Mouse (Mus musculus) common myeloid progenitor, adult 5-6 weeks (primary cell): Measurements from ENCODE around the gene Farp2. TPM values are rescaled to one million over a fixed set of nuclear protein-coding genes. Genes with fewer than 3 reads are reported as not detected.
"Not testable (repeated sequence)": the region's sequence is repeated elsewhere in the genome, so short reads cannot be mapped to it uniquely, and the experiment has no call there.

ENCODE experiments used
- ATAC-seq: replicated peaks from 2 replicates; pipeline ENCODE4 v1.8.0; 2016; ENCODE audit warnings: low read depth, mild to moderate bottlenecking, moderate TSS enrichment, inconsistent platforms; ENCODE audit not compliant: poor library complexity, severe bottlenecking
- total RNA-seq: library from RNA; stranded (forward); fragments of 200-1000, 187-1606 nt; gene quantifications from 2 replicates; pipeline ENCODE4 v1.2.3, GENCODE M21; 2017

Farp2 gene
- total RNA-seq, 1 experiment from 2014 or later = 3.0 TPM

- peak; percentile 86 for ATAC-seq
Observed at GRCm38 (mm10) chr1:93624502-93624901, 112.6 kb downstream of the Farp2 start.

- ATAC-seq = no peak
Observed at GRCm38 (mm10) chr1:93630796-93631195, 118.9 kb downstream of the Farp2 start.

- ATAC-seq = no peak
Observed at GRCm38 (mm10) chr1:93632723-93633122, 120.8 kb downstream of the Farp2 start.

GRCm38 (mm10) chr1:93634481-93634891, 122.6 kb downstream of the Farp2 start:
- ATAC-seq = peak; percentile 17; the same call in 1 of the 2 replicates

- peak; percentile 7; the same call in 1 of the 2 replicates for ATAC-seq
Observed at GRCm38 (mm10) chr1:93635091-93635579, 123.3 kb downstream of the Farp2 start.

GRCm38 (mm10) chr1:93635580-93636192, 123.8 kb downstream of the Farp2 start:
- peak; percentile 93 for ATAC-seq

GRCm38 (mm10) chr1:93636211-93636897, 124.5 kb downstream of the Farp2 start:
- 0 out of 2 replicates have a peak, but pooled peaks have one; percentile 31 for ATAC-seq

GRCm38 (mm10) chr1:93641978-93642377, 130.1 kb downstream of the Farp2 start:
- ATAC-seq = no peak

GRCm38 (mm10) chr1:93642692-93643091, 130.8 kb downstream of the Farp2 start:
- ATAC-seq = no peak

GRCm38 (mm10) chr1:93649604-93650172, 137.8 kb downstream of the Farp2 start:
- peak; percentile 69 for ATAC-seq

GRCm38 (mm10) chr1:93654275-93654674, 142.4 kb downstream of the Farp2 start:
- ATAC-seq = peak; percentile 76

GRCm38 (mm10) chr1:93654798-93655197, 142.9 kb downstream of the Farp2 start:
- no peak for ATAC-seq

GRCm38 (mm10) chr1:93656325-93657024, 144.6 kb downstream of the Farp2 start:
- ATAC-seq = no peak

GRCm38 (mm10) chr1:93657025-93657360, 145.1 kb downstream of the Farp2 start:
- no peak for ATAC-seq

GRCm38 (mm10) chr1:93658559-93658958, 146.7 kb downstream of the Farp2 start, which contains the start of gene Stk25:
TSS of gene Stk25 (minus strand) at chr1:93658659.
- not testable (repeated sequence) for ATAC-seq

- peak; percentile 62 for ATAC-seq
Observed at GRCm38 (mm10) chr1:93667760-93668400, 156.0 kb downstream of the Farp2 start.

GRCm38 (mm10) chr1:93668791-93669548, 157.1 kb downstream of the Farp2 start:
- peak; percentile 95 for ATAC-seq

GRCm38 (mm10) chr1:93669941-93670340, 158.1 kb downstream of the Farp2 start:
- no peak for ATAC-seq
